Mouse (Mus musculus): ENCODE results near the gene Ttc30a2.
"Not testable (repeated sequence)": the region's sequence is repeated elsewhere in the genome, so short reads cannot be mapped to it uniquely, and the experiment has no call there.

The Ttc30a2 gene

DNA sequence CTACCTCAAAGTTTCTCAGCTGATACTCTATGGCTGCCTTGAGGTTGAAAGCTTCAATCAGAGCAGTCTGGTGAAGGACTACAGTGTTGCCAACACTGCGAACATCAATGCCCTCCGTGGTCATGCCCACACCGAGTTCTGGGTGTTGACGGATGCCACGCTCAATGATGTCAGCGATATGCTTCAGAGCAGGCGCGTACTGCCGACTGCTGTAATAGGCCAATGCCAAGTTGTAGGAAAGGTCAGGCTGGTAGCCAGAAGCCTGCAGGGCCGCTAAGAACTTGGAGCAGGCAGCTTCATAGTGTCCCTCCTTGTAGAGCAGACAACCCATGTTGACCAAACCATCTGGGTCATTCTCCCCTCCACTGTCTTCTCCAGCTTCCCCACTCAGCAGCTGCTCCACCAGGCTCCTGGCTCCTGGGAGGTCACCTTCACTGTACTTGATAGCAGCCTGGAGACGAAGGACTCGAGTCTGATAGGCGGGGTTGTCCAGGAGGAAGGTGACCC is 3.0 kb upstream of the Ttc30a2 start:
- not testable (repeated sequence) for DNase-seq (ENCODE audit: low spot score)

DNA sequence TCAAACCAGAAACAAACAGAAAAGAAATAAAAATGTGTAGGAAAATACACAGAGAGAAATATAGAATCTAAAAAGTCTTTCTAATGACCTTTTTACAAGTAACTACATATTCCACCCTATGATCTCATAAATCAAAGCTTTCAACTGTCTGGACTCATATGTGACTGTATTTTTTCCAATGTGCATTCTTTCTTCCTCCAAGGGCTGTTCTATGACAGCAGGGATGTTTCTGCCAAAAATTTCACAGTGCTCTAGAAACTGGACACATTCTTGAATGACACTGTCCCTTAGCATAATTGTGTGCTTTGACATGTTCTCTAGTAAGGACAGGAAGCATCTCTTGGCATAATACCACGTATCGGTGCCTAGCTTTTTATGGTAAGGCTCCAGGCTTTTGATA is 1.9 kb downstream of the Ttc30a2 start:
- not testable (repeated sequence) for DNase-seq (ENCODE audit: low spot score)

DNA sequence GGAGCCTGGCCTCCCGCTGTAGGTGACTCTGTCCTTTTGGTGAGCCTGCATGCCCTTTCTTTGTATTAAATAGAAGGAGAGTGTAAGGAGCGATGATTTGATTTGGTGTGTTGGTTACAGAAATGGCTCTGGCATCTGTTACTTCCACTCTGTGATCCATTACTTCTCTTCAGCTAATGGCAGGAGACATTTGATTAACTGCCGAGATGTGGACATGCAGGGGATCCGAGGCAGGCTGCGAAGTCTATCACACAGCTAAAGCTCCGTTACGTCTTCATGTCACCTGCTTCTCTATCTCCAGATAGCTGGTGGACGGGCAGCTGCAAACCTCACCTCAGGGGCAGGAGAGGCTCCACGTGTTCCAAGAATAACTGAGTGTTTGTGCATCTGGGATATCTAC is 3.8 kb downstream of the Ttc30a2 start:
- DNase-seq (ENCODE audit: low spot score) = no peak

DNA sequence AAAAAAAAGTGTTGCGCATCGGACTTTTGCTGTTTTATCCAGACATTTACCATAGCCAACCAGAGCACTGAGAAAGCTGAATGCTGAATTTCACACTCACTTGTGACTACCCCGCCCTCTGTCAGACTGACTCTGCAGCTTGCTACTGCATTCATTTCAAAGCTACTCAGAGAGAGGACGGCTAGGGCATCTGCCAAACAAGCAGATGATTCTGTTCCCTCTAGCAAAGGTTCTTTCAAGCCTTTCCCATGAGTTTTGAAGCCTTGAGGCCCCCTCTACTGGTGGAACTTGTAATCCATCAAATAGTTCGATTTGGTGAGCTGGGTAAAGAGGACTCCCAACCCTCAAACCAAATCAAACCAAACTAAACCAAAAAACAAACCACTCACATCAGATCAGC is 13.0 kb downstream of the Ttc30a2 start:
- no peak for DNase-seq (ENCODE audit: low spot score)

DNA sequence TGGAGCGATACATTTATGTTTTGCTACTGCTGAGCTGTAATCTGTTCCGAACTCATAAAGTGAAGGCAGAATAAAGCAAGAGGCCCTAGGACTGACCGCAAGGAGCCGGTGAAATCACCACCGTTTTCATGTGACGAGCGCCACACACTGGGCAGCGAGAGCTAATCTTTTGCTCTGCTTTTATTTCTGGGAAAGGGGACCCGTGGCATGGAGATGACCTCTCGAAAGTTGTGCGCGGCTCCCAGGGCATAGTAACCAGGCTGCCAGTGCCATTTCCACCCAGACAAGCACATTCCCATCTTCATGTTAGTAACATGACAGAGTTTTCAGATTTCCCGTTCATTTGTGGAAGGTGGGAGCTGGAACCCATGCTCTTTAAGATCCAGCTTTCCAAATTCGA is 13.5 kb downstream of the Ttc30a2 start:
- no peak for DNase-seq (ENCODE audit: low spot score)

DNA sequence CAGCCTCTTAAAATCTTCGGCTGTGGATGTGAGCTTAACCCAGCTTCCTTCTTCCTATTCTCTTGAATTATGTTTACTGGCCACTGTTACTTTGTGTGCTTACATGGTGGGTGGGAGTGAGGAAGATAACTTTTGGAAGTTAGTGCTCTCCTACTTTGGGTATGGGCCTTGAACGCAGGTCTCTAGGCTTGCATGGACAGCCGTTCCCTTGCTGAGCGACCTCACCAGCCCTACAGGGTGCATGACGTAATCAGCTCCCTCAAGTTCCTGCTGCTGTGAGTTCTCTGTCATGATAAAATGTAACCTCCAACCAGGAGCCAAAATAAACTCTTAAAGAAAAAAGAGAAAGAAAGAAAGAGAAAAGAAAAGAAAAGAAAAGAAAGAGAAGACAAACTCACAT is 13.9 kb downstream of the Ttc30a2 start:
- no peak for DNase-seq (ENCODE audit: low spot score)

DNA sequence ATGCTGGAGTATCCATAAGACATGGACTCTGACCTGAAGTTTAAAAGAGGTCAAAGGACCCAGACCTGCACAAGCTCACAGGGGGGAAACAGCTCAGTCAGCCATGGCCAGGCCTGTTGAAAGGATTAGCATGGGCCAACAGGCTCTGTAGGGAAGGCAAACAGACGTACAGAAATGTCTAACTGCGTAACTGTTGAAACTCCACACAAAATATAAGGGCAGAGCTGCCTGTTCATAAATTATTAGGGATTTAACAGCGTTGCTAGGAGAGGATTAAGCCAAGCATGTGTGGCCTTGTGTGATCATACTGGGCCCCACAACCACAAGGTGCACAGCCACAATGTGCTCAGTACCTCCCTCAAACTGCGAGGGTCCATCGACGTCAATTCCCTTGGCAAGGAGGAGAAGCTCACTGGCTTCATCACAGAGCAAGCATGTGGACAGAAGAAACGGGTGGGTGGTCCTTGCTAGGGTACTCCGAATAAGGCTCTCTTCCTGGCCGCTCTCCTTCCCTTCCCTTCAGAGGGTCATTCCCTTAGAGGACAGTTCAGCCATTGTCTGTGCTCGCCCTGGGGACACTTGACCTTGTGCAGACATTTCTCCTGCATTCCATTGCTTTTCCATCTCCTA is 14.6 kb downstream of the Ttc30a2 start:
- no peak for DNase-seq (ENCODE audit: low spot score)

DNA sequence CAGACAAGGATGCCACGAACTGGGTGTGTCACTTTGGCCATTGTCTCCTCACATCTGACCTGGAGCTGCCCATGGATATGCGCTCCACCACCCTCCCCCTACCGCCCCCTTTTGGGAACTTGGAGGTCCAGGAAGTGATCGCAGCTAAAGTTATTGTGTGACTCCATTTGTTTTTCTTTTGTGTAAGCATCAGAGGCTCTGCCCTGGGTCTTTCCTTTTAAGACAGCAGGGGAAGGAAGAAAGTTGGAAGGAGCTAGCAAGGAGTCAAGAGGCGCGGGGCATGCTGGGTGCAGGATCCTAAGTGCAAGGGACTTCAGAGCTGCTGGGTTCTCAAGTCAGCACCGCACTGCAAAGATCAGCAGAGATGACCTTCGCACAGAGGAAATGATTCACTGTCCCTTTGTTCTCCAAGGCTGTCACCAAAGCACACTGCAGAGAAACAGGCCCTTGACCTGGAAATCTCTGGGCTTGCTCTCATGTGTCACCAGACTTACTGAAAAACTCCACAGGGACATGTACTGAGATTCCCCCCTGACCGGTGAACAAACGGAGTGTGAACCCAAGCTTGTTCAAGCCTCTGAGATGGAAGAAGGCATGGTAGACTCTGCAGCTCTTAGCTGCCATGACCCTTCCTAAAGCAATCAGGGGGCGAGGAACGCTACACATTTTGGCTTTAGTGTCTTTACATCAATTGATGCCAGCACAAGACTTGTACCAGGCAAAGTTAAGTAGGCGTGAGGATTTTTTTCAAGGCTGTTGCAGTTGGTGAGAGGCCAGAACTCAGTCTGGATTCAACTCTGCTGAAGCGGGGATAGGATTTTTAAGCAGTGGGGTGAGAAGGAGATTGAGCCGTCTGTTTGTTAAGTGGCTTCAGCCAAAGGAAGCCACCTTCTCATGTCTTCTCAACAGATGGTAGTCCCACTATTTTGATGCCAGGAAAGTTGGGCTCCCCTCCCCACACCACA is 17.3 kb downstream of the Ttc30a2 start:
- DNase-seq (ENCODE audit: low spot score) = no peak

DNA sequence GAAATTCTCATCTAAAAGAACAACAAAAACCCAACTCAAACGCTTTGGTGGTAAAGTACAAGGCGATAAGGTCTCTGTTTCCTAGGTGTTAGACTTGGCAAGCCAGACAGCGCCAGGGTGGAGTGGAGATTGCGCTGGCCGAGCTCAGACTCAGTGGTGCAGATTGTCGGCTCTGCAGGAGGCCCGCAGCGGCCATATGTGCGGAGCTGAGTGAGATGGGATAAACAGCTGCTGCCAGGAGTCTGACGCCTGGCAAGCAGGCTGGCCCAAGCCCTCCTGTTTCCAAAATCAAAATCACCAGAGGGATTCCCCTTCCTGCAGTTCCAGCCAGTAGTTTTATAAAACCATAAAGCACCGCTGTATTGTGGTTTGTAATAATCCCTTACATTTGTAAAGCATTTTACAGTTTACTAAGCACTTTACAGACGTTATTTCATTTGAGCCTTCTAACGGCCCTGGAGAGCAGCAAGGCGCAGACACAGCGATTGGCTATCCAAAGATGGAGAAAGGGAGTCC is 18.1 kb downstream of the Ttc30a2 start:
- no peak for DNase-seq (ENCODE audit: low spot score)

DNA sequence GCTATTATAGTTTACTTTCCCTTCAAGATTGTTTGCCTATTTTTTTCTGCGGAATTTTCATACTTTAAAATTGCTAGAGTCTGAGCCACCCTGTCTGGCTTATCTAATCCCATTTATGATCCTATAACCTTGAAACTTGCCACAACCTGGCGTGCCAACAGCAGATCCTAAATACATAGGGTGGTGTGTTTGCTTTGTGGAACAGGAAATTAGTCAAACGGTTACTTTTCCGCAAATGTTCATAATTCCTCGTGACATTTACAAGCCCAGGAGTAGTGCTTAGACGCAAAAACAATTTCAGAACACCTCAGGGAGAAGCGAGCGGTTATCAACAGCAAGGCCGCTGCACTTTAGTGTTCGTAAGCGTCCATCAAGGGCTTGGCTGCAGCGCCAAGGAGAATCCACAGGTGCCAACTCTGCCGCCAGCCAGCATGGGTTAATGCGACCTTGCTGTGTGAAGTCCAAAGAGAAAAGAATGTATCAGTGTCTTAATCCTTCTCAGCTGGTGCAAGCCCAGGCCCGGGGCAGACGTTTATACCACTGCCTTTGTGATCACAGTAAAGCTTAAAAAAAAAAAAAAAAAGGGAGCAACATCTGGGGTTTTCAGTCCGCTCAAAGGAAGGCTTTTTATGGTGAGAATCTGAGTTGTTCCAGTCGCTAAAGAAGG is 18.7 kb downstream of the Ttc30a2 start:
- no peak for DNase-seq (ENCODE audit: low spot score)

DNA sequence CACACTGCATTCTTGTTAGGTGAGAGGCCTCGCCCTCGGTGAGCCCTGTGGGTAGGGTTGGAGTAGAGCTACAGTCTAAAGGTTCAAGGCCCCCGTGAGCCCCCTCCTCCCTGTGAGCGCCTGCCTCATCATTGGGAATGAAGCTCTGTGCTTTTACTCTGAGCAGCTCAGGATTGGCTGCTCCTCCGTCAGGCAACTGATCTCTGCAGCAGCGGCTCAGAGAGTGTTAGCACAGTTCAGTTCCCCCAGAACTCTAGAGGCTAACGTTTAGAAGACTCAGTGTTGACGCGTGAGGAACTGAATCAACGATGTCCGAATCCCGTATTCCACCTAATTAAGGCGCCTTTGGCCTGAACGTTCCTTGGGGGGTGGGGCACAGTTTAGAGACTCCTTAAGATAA is 22.3 kb downstream of the Ttc30a2 start:
- no peak for DNase-seq (ENCODE audit: low spot score)

DNA sequence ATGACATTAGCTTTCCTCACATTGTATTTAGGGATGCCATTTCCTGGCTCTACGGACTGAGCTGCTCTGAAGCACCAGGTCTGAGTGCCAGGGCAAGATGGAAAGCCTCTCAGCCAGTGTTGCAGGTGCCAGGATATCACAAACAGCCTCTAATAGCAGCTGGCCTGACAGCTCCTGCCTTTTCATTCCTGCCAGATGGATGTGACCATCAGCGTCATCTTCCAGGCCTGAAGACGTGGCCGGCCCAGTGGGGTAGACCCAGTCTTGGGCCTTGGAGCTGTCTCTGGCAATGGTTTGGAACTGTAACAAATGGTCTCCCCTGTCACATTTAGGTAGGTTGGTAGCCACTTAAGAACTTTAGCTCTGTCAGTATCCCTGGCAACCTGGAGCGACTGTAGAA is 24.6 kb downstream of the Ttc30a2 start:
- DNase-seq (ENCODE audit: low spot score) = no peak

DNA sequence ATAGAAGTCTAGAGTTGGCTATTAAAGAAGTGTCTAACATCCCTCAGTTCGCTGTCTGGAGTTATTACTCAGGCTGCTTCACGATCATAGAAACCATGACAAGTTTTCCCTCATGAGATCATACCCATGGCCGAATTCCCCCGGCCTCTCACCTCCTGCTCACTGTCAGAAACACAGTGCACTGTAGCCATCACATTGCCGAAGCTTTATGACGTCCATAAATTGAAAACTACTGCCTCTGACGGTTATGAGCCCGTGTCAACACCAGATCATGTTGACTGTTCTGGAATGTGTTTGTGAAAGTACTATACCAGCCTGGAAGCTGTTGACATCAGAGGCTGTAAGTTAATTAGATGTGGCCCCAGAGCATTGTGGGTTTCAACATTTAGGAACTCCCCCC is 27.3 kb downstream of the Ttc30a2 start:
- DNase-seq (ENCODE audit: low spot score) = no peak

DNA sequence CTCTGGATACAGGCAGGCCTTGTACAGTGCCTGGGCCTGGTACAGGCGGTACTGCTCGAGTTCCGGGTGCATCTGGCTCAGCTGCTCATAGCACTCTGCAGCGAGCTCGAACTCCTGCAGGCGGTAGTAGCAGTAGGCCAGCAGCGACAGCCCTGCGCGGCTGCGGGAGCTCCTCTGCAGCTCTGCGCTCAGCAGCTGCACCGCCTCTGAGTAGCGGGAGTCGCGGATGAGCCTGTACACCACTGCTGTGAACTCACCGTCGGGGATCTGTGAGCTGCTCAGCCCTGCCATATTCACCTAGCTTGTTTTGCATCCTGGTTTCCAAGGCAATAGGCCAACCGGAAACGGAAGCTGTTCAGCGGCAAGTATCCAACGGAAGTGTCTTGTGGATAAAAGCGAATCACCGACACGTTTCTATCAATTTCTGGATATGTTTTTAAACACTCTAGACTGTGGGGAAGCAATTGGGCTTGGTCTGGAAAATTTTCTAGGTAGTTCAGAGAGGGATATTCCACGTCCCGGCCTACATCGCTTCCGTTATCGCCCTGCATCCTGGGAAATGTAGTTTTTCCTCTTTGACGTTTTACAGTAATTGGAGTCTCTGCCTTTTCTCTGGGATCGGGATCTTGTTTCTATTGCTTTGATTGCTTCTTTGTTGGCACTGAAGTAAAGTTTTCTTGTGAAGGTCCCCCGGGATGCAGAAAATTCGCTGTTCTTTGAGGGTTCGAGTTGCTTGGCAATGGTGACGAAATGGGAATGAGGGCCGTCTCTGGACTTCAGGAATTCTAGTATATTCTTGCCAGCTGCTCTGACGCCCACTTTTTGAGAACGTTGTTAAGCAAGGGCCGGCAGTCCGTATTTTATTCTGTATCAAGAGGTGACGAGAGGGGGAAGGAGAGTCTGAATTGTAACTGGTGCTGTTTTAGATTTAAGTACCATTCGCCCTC is 39.6 kb downstream of the Ttc30a2 start, which contains the start of gene Ttc30b:
Gene Ttc30b, minus strand, starts transcription at position 469 of the 947 bp plus-strand sequence.
- DNase-seq (ENCODE audit: low spot score) = peak; percentile 13

DNA sequence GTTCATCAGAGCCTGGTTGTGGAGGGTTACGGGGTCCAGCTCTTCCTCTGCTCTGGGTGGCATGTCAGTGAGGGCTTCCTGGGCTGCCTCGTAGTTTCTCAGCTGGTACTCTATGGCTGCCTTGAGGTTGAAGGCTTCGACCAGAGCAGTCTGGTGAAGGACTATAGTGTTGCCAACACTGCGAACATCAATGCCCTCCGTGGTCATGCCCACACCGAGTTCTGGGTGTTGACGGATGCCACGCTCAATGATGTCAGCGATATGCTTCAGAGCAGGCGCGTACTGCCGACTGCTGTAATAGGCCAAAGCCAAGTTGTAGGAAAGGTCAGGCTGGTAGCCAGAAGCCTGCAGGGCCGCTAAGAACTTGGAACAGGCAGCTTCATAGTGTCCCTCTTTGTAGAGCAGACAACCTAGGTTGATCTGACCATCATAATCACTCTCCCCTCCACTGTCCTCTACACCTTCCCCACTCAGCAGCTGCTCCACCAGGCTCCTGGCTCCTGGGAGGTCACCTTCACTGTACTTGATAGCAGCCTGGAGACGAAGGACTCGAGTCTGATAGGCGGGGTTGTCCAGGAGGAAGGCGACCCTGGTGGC is 40.4 kb downstream of the Ttc30a2 start:
- not testable (repeated sequence) for DNase-seq (ENCODE audit: low spot score)

DNA sequence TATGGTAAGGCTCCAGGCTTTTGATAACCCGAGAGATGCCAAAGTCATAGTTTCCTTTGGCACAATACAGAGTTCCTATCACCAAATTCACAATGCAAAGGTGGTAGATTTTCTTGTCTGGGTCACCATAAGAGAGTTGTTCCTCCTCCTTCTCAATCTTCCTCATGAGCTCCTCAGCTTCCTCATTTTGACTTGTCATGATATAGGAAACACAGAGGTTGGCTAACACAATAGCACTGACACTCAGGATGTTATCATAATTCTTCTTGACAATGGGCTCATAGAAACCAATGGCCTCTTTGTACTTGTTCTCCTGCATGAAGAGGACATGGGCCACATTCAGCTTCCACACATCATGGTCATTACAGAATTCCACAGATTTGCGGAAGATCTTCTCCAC is 41.3 kb downstream of the Ttc30a2 start:
- not testable (repeated sequence) for DNase-seq (ENCODE audit: low spot score)

DNA sequence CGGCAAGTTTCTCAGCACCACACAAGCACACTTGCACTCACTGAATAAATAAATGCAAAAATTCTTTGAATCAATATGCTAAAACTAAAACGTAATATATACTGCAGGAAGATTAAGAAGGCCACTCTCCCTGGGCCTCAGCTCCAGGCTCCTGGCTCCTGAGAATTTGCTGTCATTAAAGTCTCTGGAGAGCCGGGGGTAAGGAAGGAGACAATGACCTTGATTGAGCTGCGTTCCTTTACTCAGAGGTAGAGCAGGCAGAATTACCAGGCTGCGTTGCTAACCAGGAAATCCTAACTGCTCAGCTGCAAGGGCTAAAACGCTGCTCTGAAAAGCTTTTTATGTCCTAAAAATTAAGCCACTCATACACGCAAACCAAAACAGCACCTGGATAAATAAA is 44.4 kb downstream of the Ttc30a2 start:
- no peak for DNase-seq (ENCODE audit: low spot score)

DNA sequence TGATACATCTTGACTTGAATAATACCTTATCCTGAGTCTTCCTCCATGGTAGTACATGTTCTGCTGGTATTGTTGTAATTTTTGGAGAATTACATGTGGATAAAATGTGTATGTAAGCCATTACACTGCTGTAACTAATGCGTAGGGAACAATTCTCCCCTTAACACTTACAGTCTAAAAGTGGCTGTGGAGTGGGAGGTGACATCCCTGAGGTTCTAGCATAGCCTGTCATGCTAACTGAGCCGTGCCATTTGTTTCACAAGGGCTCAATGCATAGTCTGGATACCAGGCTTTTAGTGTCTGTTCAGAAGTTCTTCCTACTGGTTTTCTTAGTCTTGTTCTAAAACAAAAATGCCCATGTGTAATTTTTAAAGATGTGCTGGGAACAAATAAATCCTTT is 47.0 kb downstream of the Ttc30a2 start:
- DNase-seq (ENCODE audit: low spot score) = no peak

DNA sequence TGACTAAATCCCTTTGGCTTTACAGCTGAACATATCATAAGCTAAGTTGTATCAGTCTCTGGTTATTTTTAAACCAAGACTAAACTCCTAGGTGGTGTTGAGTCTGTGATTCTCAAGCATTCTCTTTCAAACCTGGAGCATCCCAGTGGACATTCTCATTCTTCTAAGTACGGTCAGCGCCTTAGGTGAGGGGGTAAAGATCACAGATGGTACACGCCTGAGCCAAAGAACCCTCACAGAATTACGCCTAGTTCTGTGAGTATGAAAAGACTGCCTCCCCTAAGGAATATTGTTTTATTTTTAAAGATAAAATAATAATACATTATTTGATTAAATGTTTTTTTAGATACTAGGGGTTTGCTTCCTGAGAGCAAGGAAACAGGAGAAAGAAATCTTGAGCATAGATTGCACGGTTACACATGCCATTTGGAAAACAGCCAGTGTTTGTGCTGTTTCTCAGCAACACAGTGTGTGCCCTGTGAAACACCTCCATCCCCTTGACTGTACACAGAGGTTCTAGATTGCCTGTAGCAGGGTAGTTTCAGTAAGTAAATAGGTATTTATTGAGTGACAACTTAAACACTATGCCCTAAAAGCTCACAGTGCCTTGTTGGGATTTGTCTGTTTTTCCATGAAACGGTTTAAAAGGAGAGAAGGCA is 48.1 kb downstream of the Ttc30a2 start:
- DNase-seq (ENCODE audit: low spot score) = no peak

DNA sequence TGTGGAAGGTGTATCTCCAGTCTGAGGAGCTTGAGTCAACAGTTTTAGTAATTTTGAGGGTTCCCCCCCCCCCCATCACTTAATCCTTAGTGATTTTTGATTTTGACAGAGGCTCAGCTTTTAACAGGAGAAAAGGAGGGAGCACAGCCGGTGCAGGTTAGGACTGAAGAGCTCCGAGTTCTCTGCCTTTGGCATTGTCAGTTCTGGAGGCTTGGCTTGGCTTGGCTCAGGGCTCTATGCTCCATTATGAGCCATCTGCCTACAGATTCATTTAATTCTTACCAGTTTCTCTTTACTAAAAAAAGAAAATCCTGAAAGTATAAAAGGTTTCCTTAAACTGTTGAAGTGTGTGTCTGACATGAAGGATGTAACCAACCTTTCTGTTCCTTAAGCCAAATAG is 48.8 kb downstream of the Ttc30a2 start:
- no peak for DNase-seq (ENCODE audit: low spot score)
